Mouse (Mus musculus): ENCODE measurements around the gene Gnb3.
A peak's percentile ranks its signal among the peaks of the same experiment; 100 is the strongest.

The Gnb3 gene

DNA sequence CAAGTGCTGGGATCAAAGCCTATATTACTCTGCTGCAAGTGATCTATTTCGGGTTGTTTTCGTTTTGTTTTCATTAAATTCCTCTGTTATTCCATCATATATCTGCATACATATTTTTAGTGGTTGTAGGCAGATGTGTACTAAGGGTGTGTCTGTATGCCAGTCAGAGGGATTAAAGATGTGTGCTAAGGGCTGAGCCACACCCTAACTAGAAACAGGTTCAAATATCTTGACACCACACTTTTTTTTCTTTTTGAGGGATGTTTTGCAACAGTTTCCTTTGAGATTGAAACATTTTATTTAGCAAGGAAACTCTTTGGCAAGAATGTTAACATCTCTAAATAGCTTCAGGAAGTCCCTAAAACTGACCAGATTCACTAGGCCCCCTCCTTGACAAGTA is 43.9 kb downstream of the Gnb3 start:
- DNase-seq = no peak

DNA sequence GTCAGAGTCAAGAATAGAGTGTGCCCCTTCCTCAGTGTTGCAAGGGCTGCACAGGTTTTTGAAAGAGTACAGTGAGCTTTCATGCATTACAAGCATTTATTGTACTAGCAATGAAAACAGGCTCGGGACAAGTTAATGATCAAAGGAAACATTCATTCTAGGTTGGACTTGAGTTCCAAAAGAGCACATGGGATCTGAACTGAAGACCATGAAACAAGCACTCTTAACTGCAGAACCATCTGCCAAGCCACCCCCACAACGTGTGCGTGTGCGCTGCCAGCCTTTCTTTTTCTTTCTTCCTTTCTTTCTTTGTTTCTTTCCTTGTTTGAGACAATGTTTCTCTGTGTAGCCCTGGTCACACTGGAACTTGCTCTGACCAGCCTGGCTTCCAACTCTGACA is 44.3 kb downstream of the Gnb3 start:
- peak; percentile 49 to 53 for DNase-seq

DNA sequence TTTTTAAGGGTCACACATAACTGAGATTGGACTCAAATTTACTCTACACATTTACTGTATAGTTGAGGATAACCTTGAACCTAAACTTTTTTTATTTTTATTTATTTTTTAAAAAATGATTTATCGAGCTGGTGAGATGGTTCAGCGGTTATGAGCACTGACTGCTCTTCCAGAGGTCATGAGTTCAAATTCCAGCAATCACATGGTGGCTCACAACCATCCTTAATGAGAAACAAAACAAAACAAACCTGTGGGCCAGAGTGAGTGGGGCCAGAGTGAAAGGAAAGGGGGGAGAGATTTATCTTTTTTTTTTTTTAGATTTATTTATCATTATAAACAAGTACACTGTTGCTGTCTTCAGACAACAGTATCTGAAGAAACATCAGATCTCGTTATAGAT is 48.2 kb downstream of the Gnb3 start:
- DNase-seq = peak in 1 of 2 experiments; percentile 40

DNA sequence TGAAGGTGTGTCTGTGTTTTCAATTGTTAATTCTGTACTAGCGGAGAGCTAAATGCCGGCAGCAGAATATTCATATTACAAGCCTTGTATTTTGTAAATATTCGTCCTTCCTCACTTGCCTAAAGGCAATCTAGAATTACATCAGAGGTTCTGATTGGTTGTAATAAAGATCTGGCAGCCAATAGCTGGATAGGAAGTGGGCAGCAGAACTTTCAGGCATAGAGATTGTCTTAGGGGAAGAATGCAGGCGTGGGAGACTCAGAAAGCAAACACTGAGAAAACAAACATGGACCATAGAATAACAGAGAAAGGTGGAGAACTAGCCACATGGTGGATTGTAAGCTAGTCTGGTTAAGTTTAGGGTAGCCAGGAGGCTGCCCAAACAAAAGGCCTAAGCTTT is 50.0 kb downstream of the Gnb3 start:
- no peak for DNase-seq

DNA sequence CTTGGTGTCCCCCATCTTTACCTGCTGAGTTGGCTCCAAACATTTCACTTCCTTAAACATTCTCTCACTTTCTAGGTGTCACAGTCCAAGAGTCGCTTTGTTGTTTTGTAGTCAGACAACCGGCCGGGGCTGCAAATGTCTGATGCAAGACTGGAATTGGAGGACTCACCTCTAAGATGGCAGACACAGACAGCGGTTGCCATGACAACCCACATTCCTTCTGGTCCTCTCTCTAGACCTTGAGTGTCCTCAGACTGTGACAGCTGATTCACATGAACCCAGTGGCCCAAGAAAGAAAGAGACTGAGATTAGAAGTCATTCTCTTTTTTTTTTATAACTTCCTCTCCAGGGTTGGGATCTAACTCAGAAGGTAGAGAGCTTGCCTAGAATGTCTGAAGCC is 50.6 kb downstream of the Gnb3 start:
- peak in 1 of 2 experiments; percentile 43 for DNase-seq

DNA sequence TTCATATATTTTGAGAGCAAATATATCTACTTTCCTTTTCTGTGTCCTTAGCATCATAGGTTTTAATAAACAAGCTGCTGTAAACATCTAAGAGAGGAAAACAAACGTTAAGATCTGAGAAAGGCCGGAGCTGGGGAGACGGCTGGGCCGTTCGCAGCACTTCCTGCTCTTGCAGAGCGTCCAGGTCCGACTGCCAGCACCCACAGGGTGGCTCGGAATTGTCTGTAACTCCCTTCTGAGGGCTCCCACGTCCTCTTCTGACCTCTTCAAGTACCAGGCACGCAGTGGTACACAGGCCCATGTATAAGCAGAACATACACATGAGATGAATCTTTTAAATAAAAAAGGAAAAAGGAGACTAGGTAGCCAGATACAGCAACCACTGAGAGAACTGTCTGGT is 52.4 kb downstream of the Gnb3 start:
- DNase-seq = no peak

DNA sequence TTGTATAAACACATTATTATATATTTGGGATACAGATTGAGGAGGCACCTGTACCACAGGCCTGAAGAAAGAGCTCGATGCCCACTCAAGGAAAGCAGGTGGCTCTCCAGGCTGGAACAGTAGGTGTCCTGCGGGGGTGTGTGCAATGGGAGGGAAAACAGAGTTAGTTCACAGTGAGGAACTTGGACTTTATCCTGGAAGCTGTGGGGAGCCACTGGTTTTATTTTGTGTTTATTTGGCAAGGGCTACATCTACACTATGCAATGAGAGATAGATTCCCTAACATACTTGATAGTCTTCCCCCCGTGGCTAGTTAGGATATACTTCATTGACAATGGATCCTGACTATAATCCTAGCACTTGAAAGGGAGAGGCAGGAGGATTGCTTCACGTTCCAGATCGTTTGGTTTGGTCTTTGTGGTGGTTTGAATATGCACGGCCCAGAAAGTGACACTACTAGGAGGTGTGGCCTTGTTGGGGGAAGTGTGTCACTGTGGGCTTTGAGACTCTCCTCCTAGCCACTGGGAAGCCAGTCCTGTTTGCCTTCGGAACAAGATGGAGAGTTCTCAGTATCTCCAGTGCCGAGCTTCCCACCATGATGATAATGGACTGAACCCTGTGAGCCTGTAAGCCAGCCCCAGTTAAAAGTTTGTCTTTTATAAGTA is 53.2 kb downstream of the Gnb3 start:
- peak; percentile 39 to 70 for DNase-seq
